Mouse (Mus musculus) adrenal gland, postnatal 36 days (tissue): ENCODE results near the gene Xpa. TPM values are rescaled to one million over a fixed set of nuclear protein-coding genes. Genes with fewer than 3 reads are reported as not detected.
"Not testable (repeated sequence)": the region's sequence is repeated elsewhere in the genome, so short reads cannot be mapped to it uniquely, and the experiment has no call there.

Source experiments
- DNase-seq, 2 experiments: peaks; one replicate each; pipeline ENCODE4 v3.0.0; 2021; ENCODE audit warnings: mixed read lengths in 1 of 2
- long read RNA-seq, 2 experiments: library from polyadenylated mRNA; stranded (forward); transcript quantifications; one replicate each; pipeline ENCODE4 v2.0.0; 2021; ENCODE audit warnings: borderline sequencing depth in 2 of 2
- total RNA-seq, 2 experiments: library from RNA; stranded (reverse); gene quantifications; 2 replicates each; pipeline ENCODE4 v1.2.3; 2021

Gene Xpa
- 10 to 100 TPM; 14.1 to 18.3 TPM for total RNA-seq
- long read RNA-seq, experiment 1, transcript Xpa-201 (6 exons, 955 nt), result major isoform, 18 of 27 reads
- long read RNA-seq, experiment 1, partial matches to known transcripts, result 5 of 27 reads
- long read RNA-seq, experiment 1, other reads (novel, unspliced or antisense), result 3 of 27 reads
- long read RNA-seq, experiment 2, transcript Xpa-201 (6 exons, 955 nt), result major isoform, 15 of 18 reads
- long read RNA-seq, experiment 2, partial matches to known transcripts, result 0 of 18 reads
- long read RNA-seq, experiment 2, other reads (novel, unspliced or antisense), result 2 of 18 reads

- peak; percentile 96 for DNase-seq
These were observed at the start of gene Xpa for GRCm38 (mm10) chr4:46195781-46196487. Xpa (minus strand) TSS chr4:46196311.

GRCm38 (mm10) chr4:46235871-46236270 lies 39.8 kb upstream of the Xpa start:
- no peak for DNase-seq

- DNase-seq, result no peak
These were observed 38.6 kb upstream of the Xpa start for GRCm38 (mm10) chr4:46234739-46235138.

- DNase-seq, result no peak
These were observed 30.9 kb upstream of the Xpa start for GRCm38 (mm10) chr4:46226972-46227535.

- no peak for DNase-seq
These were observed 25.0 kb upstream of the Xpa start for GRCm38 (mm10) chr4:46221090-46221489.

- no peak for DNase-seq
These were observed 6.5 kb upstream of the Xpa start for GRCm38 (mm10) chr4:46202562-46203126.

- peak; percentile 59 to 77 for DNase-seq
These were observed 5.9 kb upstream of the Xpa start for GRCm38 (mm10) chr4:46201834-46202561.

GRCm38 (mm10) chr4:46198064-46198463 lies 2.0 kb upstream of the Xpa start:
- no peak for DNase-seq

- DNase-seq, result no peak
These were observed 402 bp upstream of the Xpa start for GRCm38 (mm10) chr4:46196513-46196912.

- not testable (repeated sequence) for DNase-seq
These were observed 4.1 kb downstream of the Xpa start for GRCm38 (mm10) chr4:46192011-46192410.

GRCm38 (mm10) chr4:46186466-46186865 lies 9.6 kb downstream of the Xpa start:
- DNase-seq, result no peak

- no peak for DNase-seq
These were observed 10.2 kb downstream of the Xpa start for GRCm38 (mm10) chr4:46185890-46186289.

GRCm38 (mm10) chr4:46185423-46185822 lies 10.7 kb downstream of the Xpa start:
- no peak for DNase-seq

- no peak for DNase-seq
These were observed 13.9 kb downstream of the Xpa start for GRCm38 (mm10) chr4:46182181-46182580.

GRCm38 (mm10) chr4:46181168-46181567 lies 14.9 kb downstream of the Xpa start:
- no peak for DNase-seq

GRCm38 (mm10) chr4:46177496-46177895 lies 18.6 kb downstream of the Xpa start:
- no peak for DNase-seq

- DNase-seq, result no peak
These were observed 19.1 kb downstream of the Xpa start for GRCm38 (mm10) chr4:46177018-46177417.

GRCm38 (mm10) chr4:46176313-46176712 lies 19.8 kb downstream of the Xpa start:
- DNase-seq, result no peak

GRCm38 (mm10) chr4:46171761-46172160 lies 24.4 kb downstream of the Xpa start:
- DNase-seq, result no peak

- no peak for DNase-seq
These were observed 30.3 kb downstream of the Xpa start for GRCm38 (mm10) chr4:46165831-46166230.

- no peak for DNase-seq
These were observed 32.1 kb downstream of the Xpa start for GRCm38 (mm10) chr4:46164027-46164426.

- no peak for DNase-seq
These were observed 44.1 kb downstream of the Xpa start for GRCm38 (mm10) chr4:46151903-46152544.
